Comparison of ENCODE assay signal across 9 mouse cellular contexts in genomic region chr5:45668324-45668723, GRCm38 (mm10). TPM values are rescaled to one million over a fixed set of nuclear protein-coding genes. Genes with fewer than 3 reads are reported as not detected.
A peak's percentile ranks its signal among the peaks of the same experiment; 100 is the strongest.
DNase-seq lines count a peak whose midpoint lies in the region; ATAC-seq and TF ChIP-seq lines count a peak whose summit lies in the region.
"Had no signal": no experiment of that assay in that cellular context is flagged by ENCODE, and none has a peak within 500 bp of the region (broad histone marks: within the 10 kb centered on the region; RNA-seq: fewer than 3 reads in every experiment).

No protein-coding gene starts in this region.

- WGBS in heart, embryonic 11.5 days (ENCODE audit: insufficient replicate concordance): 41% methylated on average over 3 of the region's 3 CpGs
- WGBS in embryonic facial prominence, embryonic 10.5 days: 48% methylated on average over 3 of the region's 3 CpGs
- WGBS in limb, embryonic 10.5 days: 63% methylated on average over 3 of the region's 3 CpGs

- H3K9me3 ChIP-seq in heart, embryonic 11.5 days (replicated peaks; ENCODE audit: control insufficient read depth, low read length): no peaks in the 10 kb centered on the region
- H3K9me3 ChIP-seq in E14TG2a.4 (ENCODE audit: low read length): peaks cover 11% of the 10 kb centered on the region
- H3K9me3 ChIP-seq in embryonic facial prominence, embryonic 10.5 days: no peaks in the 10 kb centered on the region
- H3K9me3 ChIP-seq in limb, embryonic 10.5 days (replicated peaks): no peaks in the 10 kb centered on the region

- ATAC-seq in heart, embryonic 11.5 days (replicated peaks; ENCODE audit: insufficient number of reproducible peaks, low FRiP score, low TSS enrichment): no peak

- H3K4me2 ChIP-seq in heart, embryonic 11.5 days: peak overlapping the region; percentile 82

- DNase-seq in heart, postnatal 36 days: no peak
- no peak for DNase-seq in embryonic facial prominence, embryonic 10.5 days (ENCODE audit: low spot score)
- no peak for DNase-seq in limb, embryonic 10.5 days (ENCODE audit: low spot score)
- peak; percentile 30 for DNase-seq in retina, adult 2 months (ENCODE audit: low read depth, low spot score)
- DNase-seq in urinary bladder, postnatal 14 days (ENCODE audit: low spot score): no peak
- no peak for DNase-seq in left cerebral cortex, postnatal 36 days (ENCODE audit: low spot score in 2 of 2)

- H3K36me3 ChIP-seq in heart, embryonic 11.5 days (ENCODE audit: control insufficient read depth, insufficient read depth, low read length): no peaks in the 10 kb centered on the region
- H3K36me3 ChIP-seq in E14TG2a.4 (ENCODE audit: insufficient read depth, low read length): peaks cover 15% of the 10 kb centered on the region
- peaks cover 15% of the 10 kb centered on the region for H3K36me3 ChIP-seq in embryonic facial prominence, embryonic 10.5 days (replicated peaks)
- H3K36me3 ChIP-seq in limb, embryonic 10.5 days: peaks cover 15% of the 10 kb centered on the region

- H3K4me3 ChIP-seq in heart, embryonic 11.5 days (ENCODE audit: low read depth, low read length): peak overlapping the region; percentile 69; the same call in 1 of the 2 replicates
- peak overlapping the region; percentile 99 for H3K4me3 ChIP-seq in E14TG2a.4 (replicated peaks; ENCODE audit: low read length)
- H3K4me3 ChIP-seq in embryonic facial prominence, embryonic 10.5 days: peak overlapping the region; percentile 88
- H3K4me3 ChIP-seq in limb, embryonic 10.5 days: peak overlapping the region; percentile 77; the same call in 1 of the 2 replicates

- peak; percentile 41; the same call in 1 of the 2 replicates for TF ChIP-seq CTCF in E14TG2a.4 (conservative IDR thresholded peaks at IDR 0.05; ENCODE audit: low read length)

- H3K4me1 ChIP-seq in heart, embryonic 11.5 days (ENCODE audit: control insufficient read depth, insufficient read depth, low read length): peaks cover 3% of the 10 kb centered on the region; the same call in 1 of the 2 replicates
- H3K4me1 ChIP-seq in E14TG2a.4 (replicated peaks; ENCODE audit: low read depth, low read length): peaks cover 15% of the 10 kb centered on the region
- H3K4me1 ChIP-seq in embryonic facial prominence, embryonic 10.5 days: peaks cover 15% of the 10 kb centered on the region
- peaks cover 14% of the 10 kb centered on the region for H3K4me1 ChIP-seq in limb, embryonic 10.5 days

- no peak overlapping the region for H3K9ac ChIP-seq in heart, embryonic 11.5 days (ENCODE audit: low read depth, low read length)

- no peak overlapping the region for H3K27ac ChIP-seq in heart, embryonic 11.5 days (ENCODE audit: low read depth, low read length)
- H3K27ac ChIP-seq in embryonic facial prominence, embryonic 10.5 days (replicated peaks): no peak overlapping the region
- no peak overlapping the region for H3K27ac ChIP-seq in limb, embryonic 10.5 days

- intact Hi-C loops in heart, postnatal 36 days (cut with DNase I): loop anchor here (1.0 to 5.0 kb wide), 4 partner anchors 134 to 1441 kb away; partner anchors contain the start of genes Med28 and Tapt1
- intact Hi-C loops in left cerebral cortex, postnatal 36 days (cut with DNase I): loop anchor here (1.0 to 2.0 kb wide), 2 partner anchors 134 to 194 kb away; no protein-coding TSS in a partner anchor

- no peaks in the 10 kb centered on the region for H3K27me3 ChIP-seq in heart, embryonic 11.5 days (ENCODE audit: control insufficient read depth, insufficient read depth, low read length)
- no peaks in the 10 kb centered on the region for H3K27me3 ChIP-seq in E14TG2a.4 (ENCODE audit: insufficient read depth, low read length)
- H3K27me3 ChIP-seq in embryonic facial prominence, embryonic 10.5 days (replicated peaks; ENCODE audit: low read depth, poor library complexity, severe bottlenecking): no peaks in the 10 kb centered on the region
- H3K27me3 ChIP-seq in limb, embryonic 10.5 days (ENCODE audit: low read depth, poor library complexity, severe bottlenecking): no peaks in the 10 kb centered on the region

RNA-seq across cellular contexts. Expression of gene Ncapg, which starts 1.4 kb away (rescaled TPM):
- 39.6 and 43.1 TPM in 2 replicates for polyA plus RNA-seq in heart, embryonic 11.5 days (2014; fragmentation: Nextera tagmentation; extraction: Ambion mirVana)
- under 1 TPM; 0.39 to 0.41 TPM for total RNA-seq in heart, postnatal 36 days (2021)
- 71.0 and 71.5 TPM in 2 replicates for polyA plus RNA-seq in embryonic facial prominence, embryonic 10.5 days (2016; fragmentation: Nextera tagmentation; extraction: Ambion mirVana)
- polyA plus RNA-seq in limb, embryonic 10.5 days (2016; fragmentation: Nextera tagmentation; extraction: Ambion mirVana): 66.6 and 68.9 TPM in 2 replicates
- under 1 TPM; 0.36 to 0.44 TPM for total RNA-seq in left cerebral cortex, postnatal 36 days (2021)

RNA-seq across cellular contexts. Expression of gene Fam184b, which starts 28.9 kb away (rescaled TPM):
- polyA plus RNA-seq in heart, embryonic 11.5 days (2014; fragmentation: Nextera tagmentation; extraction: Ambion mirVana): 0.06 and 0.39 TPM in 2 replicates
- under 1 TPM; 0.05 to 0.06 TPM for total RNA-seq in heart, postnatal 36 days (2021)
- polyA plus RNA-seq in embryonic facial prominence, embryonic 10.5 days (2016; fragmentation: Nextera tagmentation; extraction: Ambion mirVana): 0.62 and 0.67 TPM in 2 replicates
- polyA plus RNA-seq in limb, embryonic 10.5 days (2016; fragmentation: Nextera tagmentation; extraction: Ambion mirVana): 0.66 and 0.75 TPM in 2 replicates
- 10 to 100 TPM in 1 of 2 experiments, 1 to 10 TPM in 1; 6.9 to 10.4 TPM for total RNA-seq in left cerebral cortex, postnatal 36 days (2021)
- total RNA-seq: common myeloid progenitor, adult 5-6 weeks had no signal
